Mouse (Mus musculus) kidney, adult 9 months (tissue): ENCODE data around the gene Nrsn1.
"Not testable (repeated sequence)": the region's sequence is repeated elsewhere in the genome, so short reads cannot be mapped to it uniquely, and the experiment has no call there.

Experiments
- DNase-seq: peaks from one replicate; pipeline ENCODE4 v3.0.0; 2022

Gene Nrsn1

GRCm38 (mm10) chr13:25270402-25270801, at the start of gene Nrsn1:
Gene Nrsn1 (minus strand): TSS chr13:25270502.
- not testable (repeated sequence) for DNase-seq

- DNase-seq: no peak
Measured at GRCm38 (mm10) chr13:25312059-25312458, 41.8 kb upstream of the Nrsn1 start.

- no peak for DNase-seq
Measured at GRCm38 (mm10) chr13:25310068-25310467, 39.8 kb upstream of the Nrsn1 start.

DNA sequence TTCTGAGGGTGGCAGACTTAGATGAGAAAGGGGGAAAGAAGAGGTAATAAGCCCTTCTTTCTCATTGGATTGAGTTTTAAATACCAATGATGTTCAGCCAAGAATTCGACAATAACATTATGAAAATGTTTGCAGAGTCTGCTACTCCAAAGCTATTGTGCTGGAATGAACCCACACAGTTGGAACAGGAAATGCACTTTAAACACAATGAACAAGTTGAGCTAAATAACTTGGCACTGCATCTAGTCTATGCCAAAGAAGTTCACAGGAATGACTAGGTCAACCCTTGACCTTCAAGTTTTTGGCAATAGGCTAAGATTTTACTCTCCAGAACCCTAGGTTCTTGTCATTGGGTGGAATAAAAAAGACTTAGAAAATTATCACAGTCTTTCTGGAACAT, 18.4 kb upstream of the Nrsn1 start:
- DNase-seq: no peak

GRCm38 (mm10) chr13:25274934-25275565, 4.7 kb upstream of the Nrsn1 start:
- DNase-seq: no peak

GRCm38 (mm10) chr13:25272189-25272588, 1.9 kb upstream of the Nrsn1 start:
- DNase-seq: no peak

- DNase-seq: no peak
Measured at GRCm38 (mm10) chr13:25269569-25270268, 583 bp downstream of the Nrsn1 start.

- peak; percentile 58 for DNase-seq
Measured at GRCm38 (mm10) chr13:25269039-25269438, 1.3 kb downstream of the Nrsn1 start.

DNA sequence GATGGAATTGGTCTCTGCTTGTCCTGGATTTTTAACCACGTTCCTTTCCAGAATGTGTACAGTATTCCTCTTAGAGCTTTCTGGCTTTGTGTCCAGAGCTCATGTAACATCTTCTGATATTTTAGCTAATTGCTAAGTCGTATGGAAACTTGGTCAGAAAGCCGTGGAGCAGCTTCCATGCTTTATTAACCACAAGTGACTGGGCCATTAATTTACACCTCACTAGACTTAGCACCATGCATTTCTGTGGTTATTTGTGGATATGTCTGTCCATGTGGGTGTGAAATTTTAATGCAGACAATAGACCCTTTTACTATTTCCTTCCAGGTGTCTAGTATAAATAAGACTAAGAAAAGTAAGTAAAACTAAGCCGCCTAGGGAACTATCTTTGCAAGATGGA, 7.6 kb downstream of the Nrsn1 start:
- DNase-seq: no peak

DNA sequence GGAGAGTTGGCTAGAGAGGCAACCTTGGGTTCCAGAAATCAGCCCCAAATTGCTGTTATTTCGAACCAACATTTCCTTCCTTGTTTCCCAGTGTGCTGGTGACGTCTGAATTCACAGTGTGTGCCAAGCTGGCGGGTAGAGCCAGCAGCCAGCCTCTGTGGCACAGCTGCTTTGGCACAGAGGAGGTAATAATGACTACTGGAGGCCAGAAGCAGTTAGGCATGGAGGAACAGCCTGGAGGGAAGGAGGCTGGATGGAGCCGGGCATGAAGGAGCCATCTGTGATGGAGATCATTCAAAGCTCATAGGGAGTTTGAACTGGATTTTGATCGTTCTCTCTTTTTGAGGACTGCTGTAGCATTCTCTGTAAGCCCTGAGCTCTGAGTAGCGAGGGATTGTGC, 12.7 kb downstream of the Nrsn1 start:
- no peak for DNase-seq

DNA sequence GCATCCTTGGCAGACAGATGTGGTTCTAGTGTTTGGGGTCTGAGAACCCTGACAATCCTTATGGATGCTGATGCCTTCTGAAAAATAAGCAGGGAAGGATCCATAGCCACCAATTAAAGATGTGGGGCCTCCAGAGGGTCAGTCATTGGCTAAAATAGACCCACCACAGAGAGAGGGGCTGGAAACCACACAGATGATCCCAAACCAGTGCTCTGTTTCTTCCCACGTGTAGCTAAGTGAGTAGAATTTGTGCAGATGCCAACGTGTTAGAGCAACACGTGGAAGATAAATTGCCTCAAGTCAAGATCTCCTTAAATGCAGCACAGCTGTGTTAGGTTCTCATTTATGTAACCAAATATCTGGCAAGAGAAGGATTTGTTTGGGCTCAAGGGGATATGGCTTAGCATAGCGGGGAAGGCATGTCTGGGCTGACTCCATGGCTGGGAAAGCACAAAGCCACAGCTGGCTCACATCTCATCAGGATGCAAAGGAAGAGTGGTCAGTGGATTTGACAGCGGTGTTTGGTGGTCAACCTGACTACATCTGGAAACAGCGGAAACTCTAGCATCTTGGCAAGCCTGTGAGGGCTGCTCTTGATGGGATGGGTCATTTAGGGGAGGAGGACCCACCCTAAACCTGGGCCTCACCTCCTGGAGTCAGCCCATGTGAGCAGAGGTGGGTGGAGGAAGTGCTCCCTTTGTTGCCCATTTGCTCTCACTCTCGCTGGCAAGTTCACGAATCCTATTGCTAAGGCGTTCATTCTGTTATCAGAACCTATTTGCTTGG, 15.6 kb downstream of the Nrsn1 start:
- DNase-seq: no peak

DNA sequence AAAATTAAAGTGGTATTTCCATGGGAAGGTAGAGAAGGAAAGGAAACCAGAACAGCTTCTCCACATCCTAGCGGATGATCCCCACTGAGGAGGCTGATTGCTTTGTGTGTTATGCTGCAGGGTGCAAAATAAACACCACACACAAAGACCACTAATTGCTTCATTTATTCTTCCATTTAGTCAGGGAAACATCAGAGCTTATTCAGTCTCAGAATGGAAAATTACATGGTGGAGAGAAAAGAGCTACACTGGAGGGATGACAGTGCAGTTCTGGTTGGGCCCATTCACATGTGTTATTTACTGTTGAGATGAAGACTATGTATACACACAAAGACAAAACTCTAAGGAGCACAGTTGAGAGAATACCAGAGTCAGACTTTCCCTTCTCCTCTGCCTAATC, 18.4 kb downstream of the Nrsn1 start:
- no peak for DNase-seq

- DNase-seq: no peak
Measured at GRCm38 (mm10) chr13:25220186-25220787, 50.0 kb downstream of the Nrsn1 start.

GRCm38 (mm10) chr13:25218394-25218793, 51.9 kb downstream of the Nrsn1 start:
- no peak for DNase-seq

DNA sequence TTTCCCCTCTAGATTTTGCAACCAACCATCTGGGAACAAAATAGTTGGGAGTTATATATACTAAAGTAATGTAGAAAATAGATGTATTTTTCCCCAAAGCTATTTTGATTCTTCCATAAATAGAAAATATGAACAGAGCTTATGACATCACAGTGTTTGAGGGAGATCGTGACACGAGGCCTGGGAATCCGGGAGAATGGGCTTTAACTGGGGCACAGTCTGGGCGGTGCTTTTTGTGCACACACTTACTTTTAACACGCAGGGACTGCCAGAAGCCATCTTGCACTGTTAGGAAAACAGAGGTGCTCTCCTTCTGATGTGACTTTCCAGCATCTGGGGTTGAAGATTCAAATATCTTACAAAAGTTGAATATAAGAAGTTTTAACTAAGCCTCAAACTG, 63.4 kb downstream of the Nrsn1 start:
- no peak for DNase-seq
